Mouse (Mus musculus) ES-E14 (cell line): ENCODE measurements around the gene Gpatch2. TPM values are rescaled to one million over a fixed set of nuclear protein-coding genes. Genes with fewer than 3 reads are reported as not detected.

Experiments
- DNase-seq: peaks from one replicate; pipeline ENCODE4 v3.0.0-alpha.2; 2013; ENCODE audit warnings: low read depth, low spot score
- H3K27ac ChIP-seq: 2 replicates; pipeline ENCODE4 v1.5.1; 2012; ENCODE audit warnings: low read depth, mild to moderate bottlenecking, low read length, moderate library complexity, mixed read lengths; ENCODE audit not compliant: poor library complexity, insufficient read depth, severe bottlenecking
- H3K36me3 ChIP-seq: 2 replicates; pipeline ENCODE4 v1.6.1; 2012; ENCODE audit warnings: mild to moderate bottlenecking, low read length, moderate library complexity, mixed read lengths; ENCODE audit not compliant: control insufficient read depth, poor library complexity, insufficient read depth, severe bottlenecking
- H3K4me1 ChIP-seq, 2 experiments: fragments of 150-350 bp in 1 of 2; sonication (generic) in 1 of 2; 2 replicates each; pipeline ENCODE4 v1.6.1; 2012; ENCODE audit warnings: low read length in 2 of 2, mild to moderate bottlenecking in 1 of 2, mixed read lengths in 1 of 2; ENCODE audit not compliant: control insufficient read depth in 2 of 2, insufficient read depth in 2 of 2, poor library complexity in 1 of 2
- H3K4me3 ChIP-seq, 2 experiments: fragments of 150-350 bp in 1 of 2; sonication (generic) in 1 of 2; 2 replicates each; pipeline ENCODE4 v1.5.1; 2012; ENCODE audit warnings: low read length in 2 of 2, low read depth in 1 of 2, mild to moderate bottlenecking in 1 of 2, mixed read lengths in 1 of 2; ENCODE audit not compliant: insufficient read depth in 1 of 2, poor library complexity in 1 of 2, severe bottlenecking in 1 of 2
- H3K9ac ChIP-seq: 2 replicates; pipeline ENCODE4 v1.6.1; 2012; ENCODE audit warnings: low read depth, mild to moderate bottlenecking, low read length, mixed read lengths; ENCODE audit not compliant: poor library complexity, insufficient read depth, severe bottlenecking
- H3K9me3 ChIP-seq: fragments of 150-350 bp; sonication (generic); 2 replicates; pipeline ENCODE4 v1.6.1; 2012; ENCODE audit warnings: low read depth, mild to moderate bottlenecking, low read length; ENCODE audit not compliant: control insufficient read depth, insufficient read depth
- CHD2 ChIP-seq: IDR thresholded peaks from 2 replicates; pipeline ENCODE4 v1.6.1; 2014; ENCODE audit warnings: mild to moderate bottlenecking, low read depth, low read length, inconsistent platforms
- HCFC1 ChIP-seq: IDR thresholded peaks from 2 replicates; pipeline ENCODE4 v1.6.1; 2012; ENCODE audit warnings: low read length, inconsistent platforms, borderline replicate concordance; ENCODE audit not compliant: insufficient read depth
- MAFK ChIP-seq: IDR thresholded peaks from 2 replicates; pipeline ENCODE4 v1.6.1; 2014; ENCODE audit warnings: mild to moderate bottlenecking, low read depth, low read length, inconsistent platforms; ENCODE audit not compliant: insufficient read depth
- ZC3H11A ChIP-seq: IDR thresholded peaks from 2 replicates; pipeline ENCODE4 v1.6.1; 2012; ENCODE audit warnings: low read depth, mild to moderate bottlenecking, inconsistent platforms, low read length, borderline replicate concordance
- ZNF384 ChIP-seq: IDR thresholded peaks from 2 replicates; pipeline ENCODE4 v1.6.1; 2012; ENCODE audit warnings: low read depth, low read length, inconsistent platforms
- in situ Hi-C, 2 experiments: fragments of 600-800 bp; cut with MboI; formaldehyde crosslinking; loops; one replicate each; pipeline ENCODE4 v1.15.1; 2025; ENCODE audit warnings: low sequenced_read_pairs in 2 of 2, inconsistent platforms in 1 of 2; ENCODE audit not compliant: unreplicated experiment in 2 of 2
- total RNA-seq: library from RNA; depleted of rRNA; stranded (reverse); fragments of 300-350 nt; gene quantifications from 2 replicates; pipeline ENCODE4 v1.2.3, GENCODE M21; 2012; rRNA removed

The Gpatch2 gene
- 22.4 and 29.6 TPM in 2 replicates for total RNA-seq

- peak; percentile 59; the same call in 1 of the 2 replicates for TF ChIP-seq HCFC1
- no peak for TF ChIP-seq MAFK
- TF ChIP-seq CHD2: no peak
- no peak for TF ChIP-seq ZC3H11A
- no peak for TF ChIP-seq ZNF384
- in situ Hi-C loops: no loop called here
- peak within 1 kb of the TSS; percentile 84 to 97 for H3K4me3 ChIP-seq
- H3K36me3 ChIP-seq: no peaks in the 10 kb centered on the region
- peak within 1 kb of the TSS; percentile 96 for H3K9ac ChIP-seq
- peak within 1 kb of the TSS; percentile 68; the same call in 1 of the 2 replicates for H3K27ac ChIP-seq
- peaks cover 0 to 4% of the 10 kb centered on the region in 2 experiments; a peak in 2 of 4 replicates for H3K4me1 ChIP-seq
- H3K9me3 ChIP-seq: no peaks in the 10 kb centered on the region
- DNase-seq: peak; percentile 76
These were observed at the start of gene Gpatch2, which contains the start of gene Spata17 for GRCm38 (mm10) chr1:187215181-187216116. Gene Gpatch2, plus strand, starts transcription at chr1:187215508. Gene Spata17, minus strand, starts transcription at chr1:187215465.

- in situ Hi-C loops: no loop called here
- TF ChIP-seq ZNF384 (no peak), HCFC1 (no peak), MAFK (no peak), CHD2 (no peak), ZC3H11A (no peak)
- peak; percentile 9 for DNase-seq
These were observed 45.7 kb upstream of the Gpatch2 start for GRCm38 (mm10) chr1:187169646-187170045.

GRCm38 (mm10) chr1:187170361-187170760 lies 44.9 kb upstream of the Gpatch2 start:
- H3K4me1 ChIP-seq: no peaks in the 10 kb centered on the region
- DNase-seq: no peak
- no peak for TF ChIP-seq HCFC1
- no peak for TF ChIP-seq ZNF384
- TF ChIP-seq ZC3H11A: no peak
- no peak for TF ChIP-seq MAFK
- TF ChIP-seq CHD2: no peak
- H3K27ac ChIP-seq: no peak overlapping the region
- no peak overlapping the region for H3K4me3 ChIP-seq
- in situ Hi-C loops: no loop called here
- H3K36me3 ChIP-seq: no peaks in the 10 kb centered on the region
- H3K9ac ChIP-seq: no peak overlapping the region
- H3K9me3 ChIP-seq: no peaks in the 10 kb centered on the region

More at GRCm38 (mm10) chr1:187169646-187170045, 45.7 kb upstream of the Gpatch2 start:
- Histone ChIP-seq H3K36me3 (no peaks in the 10 kb centered on the region), H3K27ac (no peak overlapping the region), H3K4me3 (no peak overlapping the region), H3K9ac (no peak overlapping the region), H3K9me3 (no peaks in the 10 kb centered on the region), H3K4me1 (no peaks in the 10 kb centered on the region)

GRCm38 (mm10) chr1:187175991-187176390 lies 39.3 kb upstream of the Gpatch2 start:
- in situ Hi-C loops: no loop called here
- DNase-seq: no peak
- H3K4me1 ChIP-seq: peaks cover 0 to 3% of the 10 kb centered on the region in 2 experiments; a peak in 1 of 4 replicates
- no peak overlapping the region for H3K9ac ChIP-seq
- no peak overlapping the region for H3K4me3 ChIP-seq
- TF ChIP-seq ZNF384 (no peak), MAFK (no peak), ZC3H11A (no peak), CHD2 (no peak), HCFC1 (no peak)
- no peak overlapping the region for H3K27ac ChIP-seq
- no peaks in the 10 kb centered on the region for H3K36me3 ChIP-seq
- H3K9me3 ChIP-seq: no peaks in the 10 kb centered on the region
